Mouse (Mus musculus): ENCODE measurements at regions not wholly inside any gene's neighbourhood (a gene's known extent, or its start where the extent isn't known, plus 50 kb on each side); places are given as distances from the start of the nearest gene placed in this dataset.

- TF ChIP-seq EP300 (IDR thresholded peaks at IDR 0.05; ENCODE audit: low read depth) (no peak), CTCF (IDR thresholded peaks at IDR 0.05; ENCODE audit: low read depth) (no peak)
Observed at GRCm38 (mm10) chr10:39224449-39225094, 61.0 kb upstream of the Ccn6 start.
